Mouse (Mus musculus): ENCODE measurements at regions not wholly inside any gene's neighbourhood (a gene's known extent, or its start where the extent isn't known, plus 50 kb on each side); places are given as distances from the start of the nearest gene placed in this dataset.
A peak's percentile ranks its signal among the peaks of the same experiment; 100 is the strongest.

DNA sequence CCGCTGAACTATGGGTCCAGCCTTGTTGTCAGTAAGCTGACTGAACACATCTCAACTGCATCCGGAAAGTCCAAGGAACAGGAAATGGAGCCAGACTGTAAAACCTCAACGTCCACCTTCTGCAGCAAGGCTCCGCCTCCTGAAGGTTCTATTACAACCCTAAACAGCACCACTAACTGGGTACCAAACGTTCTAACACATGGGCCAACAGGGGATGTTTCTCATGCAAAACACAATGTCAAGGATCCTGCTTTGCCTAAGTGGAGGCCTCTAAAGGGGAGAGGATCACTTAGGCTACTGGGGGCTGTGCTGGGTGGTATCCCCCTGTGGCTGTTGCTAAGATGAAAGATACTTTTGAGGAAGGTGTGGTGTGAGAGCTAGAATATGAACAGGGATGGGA, 51.0 kb upstream of the Stt3b start:
- no peak for DNase-seq (ENCODE audit: low spot score in 2 of 2)

DNA sequence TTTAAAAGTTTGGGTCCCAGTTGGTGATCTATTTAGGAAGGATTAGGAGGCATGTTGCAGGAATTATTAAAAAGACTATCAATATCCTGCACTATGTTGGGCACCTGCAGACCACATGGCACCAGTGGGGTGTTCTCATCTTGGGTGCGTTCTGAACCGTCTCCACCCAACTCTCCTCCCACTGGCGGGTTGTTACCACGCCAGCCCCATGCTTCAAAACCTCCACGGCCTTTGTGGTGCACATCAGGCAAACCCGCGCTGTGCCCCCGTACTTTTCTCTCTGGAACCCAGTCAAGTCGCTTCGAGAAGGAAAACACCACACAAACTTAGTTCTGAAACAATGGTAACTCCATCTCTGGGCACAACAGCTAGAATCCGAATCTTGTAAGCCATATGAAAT, 51.7 kb upstream of the Stt3b start:
- DNase-seq (ENCODE audit: low spot score in 2 of 2), result no peak

GRCm38 (mm10) chr9:115362486-115362885, 52.3 kb upstream of the Stt3b start:
- no peak for DNase-seq (ENCODE audit: low spot score in 2 of 2)

DNA sequence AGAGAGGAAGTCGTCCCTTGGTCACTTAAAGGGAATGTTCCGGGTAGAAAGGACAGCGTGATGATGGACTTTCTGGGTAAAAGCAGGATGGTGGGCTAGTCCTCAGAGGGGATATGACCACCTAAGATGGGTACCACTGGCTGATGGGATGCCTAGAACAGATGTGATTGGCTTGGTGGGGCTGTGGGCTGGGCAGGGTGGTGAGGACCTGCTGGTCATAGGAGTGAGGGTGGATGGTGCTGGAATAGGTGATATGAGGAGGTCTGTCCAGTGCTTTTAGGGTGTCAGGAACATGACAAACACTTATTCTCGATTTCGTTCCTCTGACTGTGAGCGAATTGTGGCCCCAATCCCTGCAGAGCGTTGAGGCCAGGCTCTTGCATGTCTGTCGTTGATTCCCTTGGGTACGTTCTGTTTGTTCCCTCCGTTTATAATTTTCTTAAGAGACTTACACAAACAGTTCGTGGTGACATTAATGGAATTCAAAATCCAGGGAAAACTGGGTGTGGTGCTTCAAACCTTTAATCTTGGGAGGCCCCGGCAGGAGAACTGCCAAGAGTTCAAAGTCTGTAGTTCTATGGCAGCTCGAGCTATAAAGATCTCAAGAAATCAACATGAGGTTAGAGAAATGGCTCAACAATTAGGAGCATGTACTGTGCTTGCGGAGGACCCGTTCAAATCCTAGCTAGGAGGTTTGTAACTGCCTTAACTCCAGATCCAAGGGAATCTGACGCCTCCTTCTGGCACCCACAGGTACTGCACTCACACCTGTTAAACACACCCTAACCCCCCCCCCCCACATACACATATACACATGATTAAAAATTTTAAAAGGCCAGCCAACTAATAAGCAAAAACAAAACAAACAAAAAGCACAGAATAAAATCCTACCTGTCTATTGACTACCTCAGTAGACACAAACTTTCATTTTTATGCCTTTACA, 55.0 kb upstream of the Stt3b start:
- DNase-seq (ENCODE audit: low spot score in 2 of 2), result no peak

GRCm38 (mm10) chr9:115367808-115368207, 57.6 kb upstream of the Stt3b start:
- DNase-seq (ENCODE audit: low spot score in 2 of 2), result no peak

GRCm38 (mm10) chr9:115380276-115380675, 70.1 kb upstream of the Stt3b start:
- DNase-seq (ENCODE audit: low spot score in 2 of 2), result no peak

GRCm38 (mm10) chr9:115382824-115383475, 72.7 kb upstream of the Stt3b start:
- DNase-seq (ENCODE audit: low spot score in 2 of 2), result no peak

DNA sequence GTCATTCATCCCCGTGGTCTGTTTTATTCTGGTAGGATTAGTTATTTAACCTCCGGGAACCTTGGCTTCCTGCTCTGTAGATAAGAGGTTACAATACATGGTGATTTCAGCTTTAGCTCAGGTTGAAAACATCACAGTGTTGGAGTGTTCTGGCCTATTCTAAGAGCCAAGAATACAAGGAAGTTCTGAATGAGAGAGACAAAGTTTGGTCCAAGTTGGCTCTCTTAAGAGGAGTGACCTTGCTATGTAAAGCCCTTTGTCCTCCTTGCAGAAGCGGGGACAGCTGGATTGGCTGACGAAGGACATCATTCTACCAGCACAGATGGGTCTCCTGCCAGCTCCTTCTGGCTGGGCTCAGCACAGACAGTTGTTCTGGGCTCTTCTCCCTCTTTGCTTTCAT, 73.7 kb upstream of the Stt3b start:
- DNase-seq (ENCODE audit: low spot score in 2 of 2), result no peak

- DNase-seq (ENCODE audit: low spot score in 2 of 2), result no peak
Measured at GRCm38 (mm10) chr9:115384345-115384744, 74.1 kb upstream of the Stt3b start.

DNA sequence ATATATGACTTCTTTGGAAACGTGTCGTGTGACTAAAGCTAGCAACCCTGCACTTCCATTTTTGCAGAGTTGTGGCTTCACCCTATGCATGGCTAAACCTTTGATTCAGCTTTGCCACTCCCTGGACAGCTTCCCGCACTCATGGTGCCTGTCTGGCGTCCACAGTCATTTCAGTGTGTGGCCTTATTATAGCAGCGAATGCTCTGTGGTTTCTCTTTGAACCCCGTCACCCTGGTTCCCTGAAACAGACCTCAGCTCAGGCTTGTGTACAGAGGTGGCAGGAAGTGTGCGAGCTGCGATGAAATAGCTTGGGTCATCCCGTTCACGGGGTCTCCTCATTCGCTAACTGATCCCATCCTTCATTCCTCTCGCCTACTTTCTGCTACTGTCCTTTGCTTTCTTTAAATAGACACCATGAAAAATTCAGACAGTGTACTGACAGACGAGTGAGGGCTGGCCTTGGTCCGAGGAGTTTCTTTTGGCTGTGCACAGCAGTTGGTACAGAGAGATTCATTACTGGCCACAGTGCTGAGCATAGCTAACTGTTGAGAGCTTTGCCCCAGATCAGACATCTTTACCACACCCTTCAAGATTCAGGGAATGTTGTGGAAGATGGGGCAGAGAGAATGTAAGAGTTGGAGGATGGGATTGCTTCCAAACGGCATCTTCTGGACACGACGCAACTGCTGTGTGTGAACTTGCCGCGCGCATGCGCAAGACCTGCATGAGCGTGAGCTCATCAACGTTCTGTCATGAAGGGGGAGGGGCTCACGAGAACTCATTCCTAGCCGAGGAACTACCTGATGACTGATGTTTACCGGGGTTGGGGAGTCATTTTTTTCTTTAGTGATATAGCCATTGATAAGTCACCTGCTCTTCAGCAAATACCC, 77.5 kb upstream of the Stt3b start:
- DNase-seq (ENCODE audit: low spot score in 2 of 2), result peak; percentile 14 to 35

DNA sequence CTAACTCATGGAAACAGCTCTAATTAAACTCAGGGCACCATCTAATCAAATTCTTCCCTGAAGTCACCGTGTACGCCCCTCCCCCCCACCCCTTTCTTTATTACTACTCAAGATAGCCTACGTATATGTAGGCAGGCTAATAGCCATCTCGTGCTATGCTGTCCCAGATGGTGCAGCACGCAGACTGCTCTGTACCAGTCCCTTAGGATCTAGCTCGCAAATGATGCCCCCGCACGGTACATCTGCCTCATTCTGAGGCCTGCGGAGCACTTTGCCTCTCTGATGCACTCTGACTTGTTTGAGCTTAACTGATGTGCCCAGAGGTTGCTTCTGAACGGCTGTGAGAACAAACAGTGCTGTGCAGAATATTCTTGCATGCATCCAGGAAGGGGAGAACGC, 78.1 kb upstream of the Stt3b start:
- DNase-seq (ENCODE audit: low spot score in 2 of 2), result no peak

GRCm38 (mm10) chr9:115389082-115389481, 78.9 kb upstream of the Stt3b start:
- no peak for DNase-seq (ENCODE audit: low spot score in 2 of 2)

GRCm38 (mm10) chr9:115390880-115391281, 80.7 kb upstream of the Stt3b start:
- no peak for DNase-seq (ENCODE audit: low spot score in 2 of 2)

DNA sequence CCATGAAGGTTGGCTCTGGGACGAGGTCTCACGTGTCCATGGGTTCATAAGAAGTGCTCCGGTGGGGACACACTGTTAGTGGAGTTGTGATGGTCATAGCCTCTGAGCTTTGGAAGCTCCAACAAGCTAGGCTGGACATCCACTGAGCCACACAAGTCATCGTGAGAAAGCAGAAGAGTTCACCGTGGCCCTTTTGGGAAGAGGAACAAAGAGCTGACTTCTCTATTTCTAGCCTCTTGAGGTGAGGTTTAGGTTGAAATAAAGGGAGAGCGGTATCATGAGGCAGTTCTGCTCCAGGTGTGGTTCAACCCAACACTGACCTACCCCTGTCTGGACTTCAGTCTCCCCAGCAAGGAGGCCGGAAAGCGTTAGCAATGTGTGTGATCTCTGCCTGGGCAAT, 85.3 kb upstream of the Stt3b start:
- DNase-seq (ENCODE audit: low spot score in 2 of 2), result no peak

DNA sequence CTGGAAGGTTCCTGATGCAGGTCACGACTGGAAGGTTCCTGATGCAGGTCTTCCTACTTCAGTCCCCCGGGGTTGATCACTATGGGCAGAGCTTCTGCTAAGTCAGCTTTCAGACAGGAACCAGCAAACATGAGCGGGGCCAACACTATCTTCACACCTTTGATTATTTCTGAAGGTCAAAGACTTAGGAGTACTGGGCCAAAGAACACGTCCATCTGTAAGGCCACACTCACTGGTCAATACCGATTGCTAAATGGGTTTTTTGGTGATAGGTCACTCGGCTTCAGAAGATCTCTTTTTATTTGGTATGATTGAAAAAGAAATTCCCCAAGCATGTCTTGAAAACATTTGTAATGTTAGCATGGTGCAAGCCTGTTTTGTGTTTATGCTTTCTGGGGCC, 90.2 kb upstream of the Stt3b start:
- no peak for DNase-seq (ENCODE audit: low spot score in 2 of 2)

DNA sequence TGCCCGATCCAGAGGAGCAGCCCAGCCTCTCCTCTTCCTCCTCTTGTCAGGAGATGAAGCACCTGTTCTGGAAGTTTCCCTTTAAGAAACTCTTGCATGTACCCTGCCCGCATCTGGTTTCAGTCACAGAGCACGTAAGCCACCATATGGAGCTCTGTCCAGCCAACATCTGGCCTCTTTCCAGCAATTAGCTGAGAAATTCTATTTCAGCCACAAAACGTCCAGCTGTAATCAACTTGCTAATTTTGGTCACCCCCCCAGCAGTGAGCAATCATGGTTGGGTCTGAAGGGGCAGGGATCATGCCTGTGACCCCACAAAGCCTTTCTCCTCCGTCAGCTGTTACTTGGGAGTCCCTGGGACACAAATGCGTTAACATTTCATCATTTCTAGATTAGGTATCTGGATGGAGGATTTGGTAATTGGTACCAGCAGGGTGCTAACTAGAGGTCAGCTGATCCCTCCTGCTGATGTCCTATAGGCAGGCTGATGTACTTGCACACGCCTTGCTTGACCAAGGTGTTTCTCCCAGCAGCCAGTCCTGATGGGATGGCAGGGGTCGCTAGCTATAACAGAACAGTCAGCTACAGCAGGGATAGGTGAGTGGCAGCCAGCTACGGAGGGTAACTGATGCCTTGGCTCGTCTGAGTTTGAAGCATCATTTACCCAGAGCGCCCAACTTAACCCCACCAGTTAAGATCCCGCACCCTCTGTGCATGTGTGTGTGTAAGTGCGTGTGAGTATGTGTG, 91.4 kb upstream of the Stt3b start:
- no peak for DNase-seq (ENCODE audit: low spot score in 2 of 2)

DNA sequence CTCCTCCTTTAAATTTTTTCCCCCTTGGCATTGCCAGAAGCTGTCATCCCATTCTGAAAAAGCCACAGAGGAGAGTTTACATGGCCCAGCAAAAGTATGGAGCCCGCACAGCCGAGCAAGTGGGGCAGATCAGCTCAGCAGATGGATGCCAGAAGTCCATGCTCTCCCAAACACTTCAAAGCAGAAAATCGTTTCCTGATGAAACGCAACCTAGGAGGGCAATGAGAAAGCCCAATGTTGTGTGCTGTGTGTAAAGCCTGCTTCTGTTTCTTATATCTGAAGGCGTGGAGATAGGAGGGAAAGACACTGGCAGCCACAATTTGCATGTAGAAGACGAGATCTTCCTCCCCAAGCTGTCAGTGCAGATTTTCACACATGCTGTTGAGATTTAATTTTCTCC, 92.4 kb upstream of the Stt3b start:
- DNase-seq (ENCODE audit: low spot score in 2 of 2), result no peak

DNA sequence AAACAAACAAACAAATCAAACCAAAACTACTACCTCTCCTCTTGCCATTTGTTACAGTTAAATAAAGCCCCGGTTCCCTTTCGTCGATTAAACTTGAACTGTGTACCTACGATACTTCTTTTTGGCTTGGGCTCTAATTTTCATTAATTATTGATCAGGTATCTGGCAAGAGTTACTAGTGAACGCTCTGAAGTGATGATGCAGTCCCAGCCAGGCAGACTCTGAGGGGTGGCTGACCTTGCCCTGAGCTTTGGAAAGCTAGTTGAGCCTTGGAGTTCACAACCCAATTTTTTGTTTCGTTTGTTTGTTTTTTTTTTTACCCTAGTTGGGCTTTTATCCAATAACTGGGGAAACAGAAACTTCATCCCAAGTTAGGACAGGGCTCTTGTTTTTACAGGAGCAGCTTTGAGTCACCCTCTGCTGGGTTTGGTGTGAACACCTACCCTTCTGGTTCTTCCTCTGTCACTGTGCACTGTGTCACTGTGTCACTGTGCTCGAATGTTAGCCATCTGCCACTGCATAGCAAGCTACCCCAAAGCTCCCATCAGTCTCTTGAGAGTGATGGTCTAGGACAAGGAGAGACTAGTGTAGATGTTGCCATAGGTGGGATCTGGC, 93.2 kb upstream of the Stt3b start:
- DNase-seq (ENCODE audit: low spot score in 2 of 2), result no peak

DNA sequence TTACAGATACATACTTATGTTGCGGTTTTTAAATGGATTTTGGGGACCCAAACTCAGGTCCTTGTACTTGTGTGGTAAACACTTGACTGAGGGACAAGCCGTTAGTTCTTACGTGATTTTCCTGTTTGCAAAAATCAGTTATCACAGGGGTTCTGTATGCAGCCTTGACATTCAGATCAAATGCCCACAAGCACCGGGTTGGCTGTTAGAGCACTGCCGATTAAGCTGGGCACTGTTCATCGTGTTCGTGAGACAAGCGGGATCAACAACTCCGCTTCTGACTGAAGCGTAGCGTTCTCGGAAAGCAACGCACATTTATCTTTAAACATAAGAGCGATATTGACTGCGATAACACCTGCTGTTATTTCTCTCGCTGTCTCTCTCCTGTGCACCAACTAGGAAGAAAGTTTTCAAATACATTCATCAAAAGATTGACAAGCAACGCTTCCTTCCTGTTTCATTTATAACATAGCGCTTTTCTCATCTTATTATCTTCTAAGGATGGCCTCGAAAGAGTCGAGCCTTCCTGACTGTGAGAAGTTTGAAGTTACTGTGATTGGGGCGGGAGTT, 97.8 kb upstream of the Stt3b start:
- DNase-seq (ENCODE audit: low spot score in 2 of 2), result no peak

- DNase-seq (ENCODE audit: low spot score in 2 of 2), result no peak
Measured at GRCm38 (mm10) chr9:115408886-115409285, 98.7 kb upstream of the Stt3b start.

DNA sequence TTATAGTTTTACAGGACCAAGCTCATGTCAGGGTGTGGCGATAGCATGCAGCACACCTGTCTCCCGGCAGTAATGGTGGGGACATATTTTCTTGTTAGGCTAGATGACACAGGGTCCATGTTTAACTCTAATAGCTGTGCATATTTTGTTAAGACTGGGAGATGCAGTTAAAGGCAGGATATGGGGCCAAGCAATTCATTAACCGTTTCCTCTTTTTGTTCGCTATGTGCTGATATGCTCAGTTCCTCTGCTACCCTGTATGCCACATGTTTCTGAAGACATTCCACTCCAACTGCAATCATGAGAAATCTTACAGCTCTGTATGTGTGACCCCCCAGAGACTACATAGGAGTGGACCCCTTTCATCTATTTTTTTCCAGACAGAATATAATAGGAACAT, 104.0 kb upstream of the Stt3b start:
- DNase-seq (ENCODE audit: low spot score in 2 of 2), result no peak
